Mouse (Mus musculus) kidney, adult 18-20 months (tissue): ENCODE data around the gene Pde4dip.

ENCODE experiments used
- DNase-seq: peaks from one replicate; pipeline ENCODE4 v3.0.0; 2021

Pde4dip gene

GRCm38 (mm10) chr3:97888168-97888901 is at the start of gene Pde4dip:
TSS of gene Pde4dip (minus strand) at chr3:97888707.
- no peak for DNase-seq

DNA sequence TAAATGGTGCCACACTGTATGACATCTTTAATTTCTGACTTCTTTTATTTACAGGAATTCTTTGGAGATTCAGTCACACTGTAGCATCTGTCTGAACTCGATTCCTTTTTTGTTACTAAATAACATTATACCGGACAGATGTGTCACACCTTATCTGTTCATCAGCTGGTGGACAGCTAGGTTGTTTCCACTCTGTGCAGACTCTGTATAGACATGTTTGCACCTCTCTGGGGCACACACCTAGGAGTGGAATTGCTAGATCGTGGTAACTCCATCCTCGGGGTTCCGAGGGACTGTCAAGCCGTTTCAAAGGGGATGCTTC is 49.4 kb upstream of the Pde4dip start:
- no peak for DNase-seq

DNA sequence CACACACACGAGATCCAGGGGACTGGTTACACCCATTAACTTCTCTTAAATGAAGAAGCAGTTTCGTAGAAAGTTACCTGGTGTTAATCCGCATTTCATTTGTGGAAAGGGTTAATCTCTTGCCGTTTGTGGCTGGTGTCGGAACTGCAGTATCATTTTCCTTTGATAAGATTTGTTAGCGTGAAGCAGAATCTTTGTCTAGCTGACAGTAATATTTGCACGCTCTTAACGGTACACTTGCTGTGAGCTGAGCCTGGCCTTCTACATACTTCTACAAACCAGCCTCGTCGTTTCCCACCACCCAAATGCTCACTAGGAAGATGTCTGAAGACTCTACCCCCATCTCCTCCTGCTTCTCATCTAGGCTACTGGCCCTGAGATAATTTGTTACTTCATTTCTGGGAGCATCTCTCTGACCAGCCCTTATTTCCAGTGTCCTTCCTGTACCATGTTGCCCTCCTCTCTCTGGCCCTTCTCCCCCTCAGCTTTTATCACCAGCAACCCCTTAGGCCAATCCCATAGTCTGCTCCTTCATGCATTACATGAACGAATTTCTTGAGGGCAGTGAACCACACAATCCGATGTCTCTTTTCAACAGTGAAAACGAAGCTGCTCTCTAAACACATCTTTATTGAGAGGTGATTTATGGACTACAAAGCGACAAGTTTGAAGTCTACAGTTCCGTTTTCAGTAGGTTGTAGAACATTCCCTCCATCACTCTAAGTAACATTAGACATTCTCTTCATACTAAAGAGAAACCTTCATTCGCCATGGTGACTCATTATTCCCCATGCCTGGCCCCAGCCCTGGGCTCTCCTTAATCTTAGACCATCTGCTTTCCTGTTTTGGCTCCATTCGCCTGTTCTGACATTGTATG is 48.8 kb upstream of the Pde4dip start:
- no peak for DNase-seq

DNA sequence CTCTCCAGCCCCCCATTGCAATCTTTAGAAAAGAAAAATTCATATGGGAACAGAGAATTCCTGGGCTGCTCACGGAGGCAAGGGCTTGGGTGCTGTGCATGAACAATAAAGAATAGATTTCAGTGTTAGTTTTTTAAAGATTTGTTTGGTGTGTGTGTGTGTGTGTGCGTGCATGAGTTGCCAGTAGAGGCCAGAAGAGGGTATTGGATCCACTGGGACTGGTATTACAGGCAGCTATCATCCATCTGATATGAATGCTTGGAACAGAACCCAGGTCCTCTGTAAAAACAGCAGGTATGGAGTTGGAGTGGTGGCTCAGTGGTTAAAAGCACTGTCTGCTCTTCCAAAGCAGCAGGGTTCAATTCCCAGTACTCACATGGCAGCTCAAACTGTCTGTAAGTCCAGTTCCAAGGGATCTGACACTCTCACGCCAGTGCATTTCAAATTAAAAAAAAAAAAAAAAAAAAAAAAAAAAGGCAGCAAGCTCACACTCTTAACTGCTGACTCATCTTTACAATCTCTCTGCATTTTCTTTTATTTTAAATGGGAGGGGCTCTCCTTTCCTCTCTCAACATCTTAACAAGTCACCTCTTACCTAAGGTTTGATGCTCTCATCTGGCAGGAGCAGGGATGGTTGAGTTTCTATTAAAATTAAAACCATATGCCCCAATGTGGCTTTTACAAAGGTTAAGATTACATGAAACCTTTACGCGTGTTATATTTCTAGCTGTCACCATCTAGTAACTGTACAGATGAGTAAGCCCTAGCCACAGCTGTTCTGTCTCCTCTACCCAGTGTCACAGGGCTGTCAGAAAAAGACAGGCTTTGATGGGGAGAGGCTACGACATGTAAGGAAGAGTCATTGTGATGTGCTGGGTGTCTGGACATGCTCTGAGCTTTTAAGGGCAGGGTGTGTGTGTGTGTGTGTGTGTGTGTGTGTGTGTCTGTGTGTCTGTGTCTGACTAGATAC is 46.1 kb upstream of the Pde4dip start:
- no peak for DNase-seq

DNA sequence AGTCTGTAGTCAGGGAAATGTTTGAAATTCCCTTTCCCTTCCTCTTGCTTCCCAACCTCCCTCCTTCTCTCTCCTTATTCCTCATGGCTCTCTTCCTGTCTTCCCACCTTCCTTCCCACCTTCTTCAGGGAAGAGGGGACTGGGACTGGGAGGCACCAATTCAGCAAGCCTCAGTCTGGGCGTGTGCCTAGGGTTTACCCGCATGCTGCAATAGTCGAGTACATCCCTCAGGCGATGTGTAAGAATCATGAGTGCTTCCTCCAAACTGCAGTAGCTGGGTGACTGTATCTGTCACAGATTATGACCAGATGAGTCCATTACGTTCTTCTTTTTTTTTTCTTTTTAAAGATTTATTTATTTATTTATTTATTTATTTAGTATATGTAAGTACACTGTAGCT is 45.3 kb upstream of the Pde4dip start:
- no peak for DNase-seq

DNA sequence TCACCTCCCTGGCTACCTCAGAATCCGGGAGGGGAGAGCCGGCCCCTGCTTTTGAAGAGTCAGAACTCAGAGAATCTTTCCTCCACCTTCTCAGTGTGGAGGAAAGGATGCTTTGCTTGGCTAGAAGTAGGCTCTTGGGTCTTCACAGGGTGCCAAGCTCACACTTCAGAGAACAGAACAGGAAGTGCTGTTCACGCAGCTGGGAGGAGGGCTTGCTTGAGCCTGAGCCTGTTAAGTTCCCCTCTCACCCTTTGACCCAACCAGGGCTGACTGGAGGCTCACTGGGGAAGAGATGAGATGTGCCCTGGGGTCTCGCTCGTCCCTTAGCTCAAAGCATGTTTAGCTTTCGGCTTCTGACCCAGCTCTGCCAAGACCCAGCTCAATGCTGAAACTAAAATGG is 44.7 kb upstream of the Pde4dip start:
- no peak for DNase-seq

DNA sequence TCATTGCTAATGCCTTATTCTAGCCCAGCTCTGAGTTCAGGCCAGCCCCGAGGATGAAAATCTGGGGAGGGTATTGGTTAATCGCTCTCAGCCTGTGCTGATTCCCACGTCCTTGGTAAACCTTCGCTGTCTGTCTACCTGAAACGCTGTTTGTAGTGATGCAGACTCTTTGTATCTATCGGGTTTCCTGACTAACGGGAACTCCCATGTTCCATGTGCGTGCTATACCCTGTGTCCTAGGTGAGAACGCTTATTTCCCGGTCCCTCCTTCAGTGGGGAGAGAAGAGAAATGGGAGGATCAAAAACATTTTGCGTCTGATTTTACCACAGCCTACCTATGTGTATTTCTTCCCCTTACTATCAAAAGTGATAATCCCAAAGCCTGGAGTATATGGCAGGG is 44.3 kb upstream of the Pde4dip start:
- DNase-seq: no peak

GRCm38 (mm10) chr3:97932131-97932530 is 43.6 kb upstream of the Pde4dip start:
- DNase-seq: no peak

GRCm38 (mm10) chr3:97931310-97931885 is 42.9 kb upstream of the Pde4dip start:
- DNase-seq: no peak

DNA sequence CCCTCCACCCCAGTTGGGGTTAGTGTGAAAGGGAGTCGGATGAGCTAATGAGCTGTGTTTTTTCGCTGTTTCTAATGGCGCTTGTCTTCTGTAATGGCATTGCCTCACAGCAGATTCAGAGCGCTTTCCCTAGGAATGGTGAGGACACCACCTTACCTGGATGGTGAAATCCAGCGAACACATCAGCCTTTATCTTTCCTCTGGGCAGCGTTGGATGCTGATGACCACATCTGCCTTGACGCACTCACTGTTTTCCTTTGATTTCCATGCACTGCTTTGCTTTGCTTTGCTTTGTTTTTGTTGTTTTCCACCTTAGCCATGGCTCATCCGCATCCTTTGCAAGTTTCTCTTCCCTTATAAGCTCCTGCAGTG is 42.3 kb upstream of the Pde4dip start:
- DNase-seq: no peak

DNA sequence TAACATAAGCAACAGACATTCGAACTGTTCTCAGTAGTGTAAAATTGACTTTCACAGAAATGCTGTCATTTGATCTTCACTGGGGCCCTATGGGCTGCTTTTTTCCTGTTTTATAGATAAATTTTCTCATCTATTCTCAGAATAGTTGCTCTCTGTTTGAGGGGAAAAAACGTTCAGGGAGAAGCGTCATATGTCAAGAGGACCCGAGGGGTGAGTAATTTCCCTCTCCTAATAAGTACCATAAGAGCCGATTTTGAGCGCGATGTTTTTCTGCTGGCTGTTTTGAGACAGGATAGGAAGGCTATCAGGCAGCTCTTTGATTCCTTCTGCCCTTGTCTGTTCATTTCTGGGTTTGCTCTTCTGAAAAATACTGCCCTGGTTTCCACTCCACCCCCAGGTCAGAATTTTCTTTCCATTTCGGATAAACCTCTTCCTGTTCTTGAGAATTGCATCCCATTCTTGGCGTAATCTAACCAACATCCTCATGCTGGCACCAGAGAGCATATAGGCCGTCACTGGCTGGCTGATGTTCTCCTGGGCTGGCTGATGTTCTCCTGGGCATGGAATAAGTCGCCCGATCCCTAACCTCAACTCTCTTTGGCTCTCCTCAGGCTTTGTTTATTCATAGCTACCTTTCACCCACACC is 41.8 kb upstream of the Pde4dip start:
- DNase-seq: no peak

- DNase-seq: peak; percentile 75
These were observed 40.7 kb upstream of the Pde4dip start for GRCm38 (mm10) chr3:97928968-97929858.

DNA sequence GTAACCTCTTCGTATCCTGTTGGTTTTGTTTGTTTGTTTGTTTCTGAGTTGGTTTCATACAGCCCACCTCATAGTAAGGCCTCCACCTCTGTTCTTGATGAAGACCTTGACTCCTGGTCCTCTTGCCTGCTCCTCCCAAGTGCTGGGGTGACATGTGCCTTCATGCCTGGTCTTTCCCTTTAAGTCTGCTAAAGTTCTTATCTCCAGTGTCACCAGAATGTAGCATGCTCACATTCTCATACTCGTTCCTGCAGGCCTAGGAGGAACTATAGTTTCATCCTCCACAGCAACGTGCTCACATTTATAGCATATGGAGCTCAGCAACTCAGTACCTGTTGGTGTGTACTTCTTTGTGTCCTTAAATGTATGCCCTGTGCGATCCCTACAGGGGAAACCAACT is 38.8 kb upstream of the Pde4dip start:
- DNase-seq: no peak

- no peak for DNase-seq
These were observed 36.7 kb upstream of the Pde4dip start for GRCm38 (mm10) chr3:97925246-97925645.

- no peak for DNase-seq
These were observed 30.5 kb upstream of the Pde4dip start for GRCm38 (mm10) chr3:97918885-97919550.

DNA sequence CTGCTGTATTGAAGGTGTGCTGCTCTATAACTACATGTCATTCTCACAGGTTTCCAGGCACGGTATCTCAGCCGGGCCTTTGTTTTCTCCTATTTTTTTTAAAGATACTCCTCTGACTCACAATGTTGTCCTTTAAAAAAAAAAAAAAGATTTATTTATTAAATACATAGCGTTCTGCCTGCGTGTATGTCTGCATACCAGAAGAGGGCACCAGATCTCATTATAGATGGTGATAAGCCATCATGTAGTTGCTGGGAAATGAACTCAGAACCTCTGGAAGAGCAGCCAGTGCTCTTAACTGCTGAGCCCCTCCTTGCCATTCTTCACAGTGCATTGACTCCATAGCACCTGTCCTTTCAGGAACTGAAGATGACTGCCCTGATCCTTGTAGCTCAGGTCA is 26.6 kb upstream of the Pde4dip start:
- DNase-seq: no peak

DNA sequence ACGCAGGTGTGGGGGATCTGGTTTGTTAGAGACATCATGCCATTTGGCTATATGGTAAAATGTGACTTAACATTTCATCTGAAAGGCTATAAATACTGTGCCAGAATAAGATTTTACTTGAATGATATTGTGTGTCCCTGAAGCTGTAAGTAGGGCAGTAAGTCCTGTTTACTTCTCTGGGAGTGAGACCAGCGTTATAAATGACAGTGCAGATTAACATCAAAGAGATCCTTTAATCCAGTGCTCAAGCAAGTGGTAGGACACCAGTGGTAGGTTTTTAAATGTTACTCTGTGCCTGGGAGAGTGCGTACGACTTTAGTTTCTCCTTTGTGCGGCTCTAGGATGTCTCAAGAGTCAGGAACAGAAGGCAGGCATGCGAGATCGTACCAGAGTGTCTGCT is 22.6 kb upstream of the Pde4dip start:
- no peak for DNase-seq

GRCm38 (mm10) chr3:97909737-97910136 is 21.2 kb upstream of the Pde4dip start:
- DNase-seq: no peak

GRCm38 (mm10) chr3:97901586-97901985 is 13.1 kb upstream of the Pde4dip start:
- no peak for DNase-seq
